Mouse (Mus musculus) spleen, adult 2 months (tissue): ENCODE results near the gene Nrg4.

Experiments
- CTCF ChIP-seq: fragments of 200-500 bp; IDR thresholded peaks from 2 replicates; pipeline ENCODE4 v1.5.1; 2011; ENCODE audit warnings: mild to moderate bottlenecking, inconsistent platforms; ENCODE audit not compliant: insufficient read depth, insufficient read length, insufficient replicate concordance; ENCODE audit errors: extremely low read depth
- POLR2A ChIP-seq: fragments of 200-500 bp; IDR thresholded peaks from 2 replicates; pipeline ENCODE4 v1.6.1; 2011; ENCODE audit warnings: low read depth, low read length, inconsistent platforms

DNA sequence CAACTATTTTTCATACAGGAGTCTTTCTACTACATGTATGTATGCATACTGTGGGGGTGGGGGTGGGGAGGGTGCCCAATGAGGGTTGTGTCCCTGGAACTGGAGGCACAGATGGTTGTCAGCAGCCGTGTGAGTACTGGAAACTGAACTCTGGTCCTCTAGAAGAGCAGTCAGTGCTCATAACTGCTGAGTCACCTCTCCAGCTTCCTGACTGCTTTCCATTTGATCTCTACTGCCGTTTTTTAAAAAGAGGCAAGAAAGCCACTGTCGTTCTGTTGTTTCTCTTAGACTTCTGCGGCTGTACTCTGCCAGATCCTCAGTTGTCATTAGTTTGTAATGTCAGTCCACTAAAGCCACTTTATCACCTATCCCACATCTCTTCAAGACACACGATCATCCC, 19.1 kb downstream of the Nrg4 start:
- TF ChIP-seq CTCF, result no peak
- no peak for TF ChIP-seq POLR2A
